Mouse (Mus musculus) olfactory bulb, adult 2 months (tissue): ENCODE results near the gene Cbln1.

ENCODE experiments used
- CTCF ChIP-seq: fragments of 200-500 bp; IDR thresholded peaks from 2 replicates; pipeline ENCODE4 v1.5.1; 2012; ENCODE audit warnings: low read depth, mild to moderate bottlenecking, low read length, moderate library complexity; ENCODE audit not compliant: insufficient read depth
- POLR2A ChIP-seq: fragments of 200-500 bp; IDR thresholded peaks from 2 replicates; pipeline ENCODE4 v1.6.1; 2012; ENCODE audit warnings: mild to moderate bottlenecking, low read depth, low read length, moderate library complexity; ENCODE audit not compliant: insufficient read depth

DNA sequence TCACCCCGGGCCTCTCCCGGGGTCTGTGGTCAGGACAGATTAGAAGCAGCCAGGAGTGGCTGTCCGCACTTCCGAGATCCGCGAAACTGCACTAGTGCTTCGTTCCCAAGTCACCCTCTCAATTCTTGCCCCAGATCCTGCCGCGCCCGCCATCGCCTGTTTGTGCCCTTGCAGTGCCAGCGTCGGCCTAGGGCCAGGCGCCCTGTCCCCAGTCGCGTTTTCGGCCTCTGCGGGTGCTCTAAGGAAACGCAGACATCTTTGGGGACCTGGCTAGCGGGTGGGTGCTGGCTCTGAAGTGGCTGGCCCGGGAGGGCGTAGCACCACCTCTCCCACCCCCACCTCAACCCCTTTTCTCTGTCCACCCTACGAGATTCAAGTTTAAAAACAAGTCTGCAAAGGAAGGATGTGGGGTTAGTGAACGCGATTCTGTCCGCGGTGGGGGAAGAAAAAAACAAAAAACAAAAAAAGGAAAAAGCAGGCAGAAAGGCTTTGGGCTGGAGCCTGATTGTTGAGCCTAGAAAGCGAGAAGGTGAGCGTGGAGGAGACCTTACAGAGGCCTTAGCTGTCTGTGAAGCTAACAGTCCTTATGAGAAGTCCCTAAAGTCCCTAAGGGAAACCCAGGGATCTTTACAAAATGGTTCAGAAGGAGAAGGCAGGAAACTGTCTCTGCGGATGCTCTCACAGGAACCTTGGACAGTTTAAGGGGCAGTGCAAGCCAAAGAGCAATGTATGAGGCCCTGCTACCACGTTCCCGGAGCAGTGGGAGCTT is 1.4 kb downstream of the Cbln1 start:
- no peak for TF ChIP-seq CTCF
- TF ChIP-seq POLR2A = no peak
